Mouse (Mus musculus) midbrain, embryonic 14.5 days (tissue): Measurements from ENCODE around the gene Trip10. TPM values are rescaled to one million over a fixed set of nuclear protein-coding genes. Genes with fewer than 3 reads are reported as not detected.

Source experiments
- ATAC-seq: fragments of 200-750 bp; cut with Nextera tagmentation; 2 replicates; pipeline ENCODE4 v1.8.0; 2017; ENCODE audit warnings: moderate number of reproducible peaks, moderate library complexity; ENCODE audit not compliant: low FRiP score, low TSS enrichment
- DNase-seq: peaks from one replicate; pipeline ENCODE4 v3.0.0-alpha.2; 2015
- H3K27ac ChIP-seq: fragments of 300-500 bp; sonication (generic); replicated peaks from 2 replicates; pipeline ENCODE4 v1.5.1; 2014; ENCODE audit warnings: mild to moderate bottlenecking, low read depth, low read length, moderate library complexity
- H3K27me3 ChIP-seq: fragments of 300-500 bp; sonication (generic); 2 replicates; pipeline ENCODE4 v1.6.1; 2014; ENCODE audit warnings: low read length, control low read depth, mixed read lengths; ENCODE audit not compliant: control insufficient read depth, insufficient read depth
- H3K36me3 ChIP-seq: fragments of 300-500 bp; sonication (generic); 2 replicates; pipeline ENCODE4 v1.6.1; 2014; ENCODE audit warnings: low read length, control low read depth; ENCODE audit not compliant: control insufficient read depth, insufficient read depth
- H3K4me1 ChIP-seq: fragments of 300-500 bp; sonication (generic); 2 replicates; pipeline ENCODE4 v1.6.1; 2014; ENCODE audit warnings: mild to moderate bottlenecking, antibody characterized with exemption, low read length, control low read depth; ENCODE audit not compliant: control insufficient read depth, insufficient read depth
- H3K4me2 ChIP-seq: fragments of 300-500 bp; sonication (generic); 2 replicates; pipeline ENCODE4 v1.6.1; 2014; ENCODE audit warnings: mild to moderate bottlenecking, low read length, moderate library complexity
- H3K4me3 ChIP-seq: fragments of 300-500 bp; sonication (generic); replicated peaks from 2 replicates; pipeline ENCODE4 v1.5.1; 2014; ENCODE audit warnings: low read depth, low read length
- H3K9ac ChIP-seq: fragments of 300-500 bp; sonication (generic); replicated peaks from 2 replicates; pipeline ENCODE4 v1.6.1; 2014; ENCODE audit warnings: mild to moderate bottlenecking, low read length, moderate library complexity
- H3K9me3 ChIP-seq: fragments of 300-500 bp; sonication (generic); 2 replicates; pipeline ENCODE4 v1.6.1; 2016; ENCODE audit warnings: low read length, control low read depth, mixed read lengths; ENCODE audit not compliant: control insufficient read depth
- WGBS: fragments of 180-500 bp; shearing (Covaris S2); extraction: QIAGEN DNeasy Blood & Tissue Kit; methylation state at CpG from one replicate; pipeline ENCODE4 v1.1.7; 2014; 5-methylcytosine and 5-hydroxymethylcytosine counted together
- polyA plus RNA-seq: library from polyadenylated mRNA; unstranded; fragments of >200 nt; fragmentation: Nextera tagmentation; extraction: Ambion mirVana; gene quantifications from 2 replicates; pipeline ENCODE4 v1.2.1, GENCODE M21; 2014

Trip10 gene
- polyA plus RNA-seq, 1 experiment from 2014 or later, result 7.2 TPM

DNA sequence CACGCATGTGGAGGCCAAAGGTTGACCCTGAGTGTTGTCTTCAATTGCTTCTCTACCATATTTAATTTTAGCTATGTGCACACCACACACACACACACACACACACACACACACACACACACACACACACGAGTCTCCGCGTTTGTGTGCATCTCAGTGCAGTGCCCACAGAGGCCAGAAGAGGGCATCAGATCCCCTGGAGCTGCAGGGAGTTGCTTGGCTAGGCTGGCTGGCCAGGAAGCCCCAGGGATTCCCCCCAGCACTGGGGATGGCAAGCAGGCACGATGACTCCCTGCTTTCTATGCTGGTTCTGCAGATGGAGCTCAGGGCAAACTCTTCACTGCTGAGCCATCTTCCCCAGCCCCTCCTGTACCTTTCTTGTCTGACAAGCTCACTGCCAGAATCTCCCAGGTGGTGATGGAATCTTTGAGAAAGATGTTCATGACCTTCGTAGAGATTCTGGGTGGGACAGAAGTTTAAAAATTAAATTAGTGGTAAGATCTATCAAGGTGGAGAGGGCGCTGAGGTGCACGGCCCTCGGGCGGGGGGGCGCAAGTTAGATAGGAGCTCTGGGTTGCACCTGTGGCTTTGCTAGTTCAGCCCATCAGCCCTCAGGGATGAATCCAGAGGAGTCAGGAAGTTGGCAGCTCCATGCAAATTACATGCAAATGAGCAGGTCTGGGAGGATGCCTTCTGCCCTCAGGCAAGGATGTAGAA is 29.9 kb upstream of the Trip10 start:
- DNase-seq (peak; percentile 69), ATAC-seq (no peak)
- Histone ChIP-seq H3K4me1 (no peaks in the 10 kb centered on the region), H3K4me3 (no peak overlapping the region), H3K9ac (no peak overlapping the region), H3K9me3 (no peaks in the 10 kb centered on the region), H3K4me2 (no peak overlapping the region), H3K27me3 (no peaks in the 10 kb centered on the region), H3K36me3 (no peaks in the 10 kb centered on the region), H3K27ac (no peak overlapping the region)
- 27% methylated on average over 11 of the region's 11 CpGs for WGBS

DNA sequence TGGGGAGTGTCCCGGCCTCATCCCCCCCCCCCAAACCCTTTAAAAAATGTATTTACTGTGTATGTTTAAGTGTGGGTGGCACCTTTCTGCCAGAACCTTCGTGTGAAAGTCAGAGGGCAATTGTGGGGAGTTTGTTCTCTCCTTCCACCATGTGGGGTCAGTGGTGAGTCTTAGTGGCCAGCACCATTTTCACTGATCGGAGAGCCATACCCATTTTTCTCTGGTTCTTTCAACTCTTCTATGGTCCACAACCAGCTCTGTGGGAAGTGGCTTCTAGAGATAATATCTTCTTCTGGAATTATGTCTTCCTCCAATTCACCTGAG is 29.4 kb upstream of the Trip10 start:
- Histone ChIP-seq H3K4me2 (no peak overlapping the region), H3K27ac (no peak overlapping the region), H3K9me3 (no peaks in the 10 kb centered on the region), H3K9ac (no peak overlapping the region), H3K27me3 (no peaks in the 10 kb centered on the region), H3K4me3 (no peak overlapping the region), H3K4me1 (no peaks in the 10 kb centered on the region), H3K36me3 (no peaks in the 10 kb centered on the region)
- 17% methylated on average over 3 of the region's 3 CpGs for WGBS
- DNase-seq, result peak; percentile 47
- ATAC-seq, result no peak

- ATAC-seq, result no peak
- Histone ChIP-seq H3K36me3 (no peaks in the 10 kb centered on the region), H3K4me1 (no peaks in the 10 kb centered on the region), H3K4me2 (no peak overlapping the region), H3K27ac (no peak overlapping the region), H3K4me3 (no peak overlapping the region), H3K27me3 (no peaks in the 10 kb centered on the region), H3K9me3 (no peaks in the 10 kb centered on the region), H3K9ac (no peak overlapping the region)
- WGBS, result 85% methylated on average over 4 of the region's 4 CpGs
- no peak for DNase-seq
These were observed 27.3 kb upstream of the Trip10 start for GRCm38 (mm10) chr17:57221911-57222310.

DNA sequence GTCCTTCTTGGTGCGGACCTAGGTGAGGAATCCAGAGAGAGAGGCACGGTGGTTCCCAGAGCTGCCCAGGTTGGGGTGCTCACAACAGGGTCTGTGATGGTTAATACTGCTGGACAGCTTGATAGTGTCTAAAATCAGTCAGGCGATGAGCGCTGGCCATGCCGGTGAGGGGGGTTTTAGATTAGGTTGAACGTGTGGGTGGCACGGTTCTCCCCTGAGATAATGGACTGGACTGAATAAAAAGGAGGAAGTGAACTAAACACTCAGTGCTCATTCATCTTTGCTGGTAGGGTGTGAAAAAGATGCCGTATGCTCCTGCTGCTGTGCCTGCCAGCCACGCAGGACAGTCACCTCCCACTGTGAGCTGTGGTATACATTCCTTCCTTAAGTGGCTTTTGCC is 25.9 kb upstream of the Trip10 start:
- Histone ChIP-seq H3K4me3 (no peak overlapping the region), H3K9me3 (no peaks in the 10 kb centered on the region), H3K9ac (no peak overlapping the region), H3K36me3 (no peaks in the 10 kb centered on the region), H3K4me2 (no peak overlapping the region), H3K27me3 (no peaks in the 10 kb centered on the region), H3K4me1 (no peaks in the 10 kb centered on the region), H3K27ac (no peak overlapping the region)
- WGBS, result 76% methylated on average over 9 of the region's 9 CpGs
- DNase-seq (no peak), ATAC-seq (no peak)

GRCm38 (mm10) chr17:57227468-57227867 is 21.8 kb upstream of the Trip10 start:
- no peak for ATAC-seq
- H3K9ac ChIP-seq, result no peak overlapping the region
- no peaks in the 10 kb centered on the region for H3K27me3 ChIP-seq
- H3K9me3 ChIP-seq, result no peaks in the 10 kb centered on the region
- 95% methylated on average over 2 of the region's 2 CpGs for WGBS
- H3K4me3 ChIP-seq, result no peak overlapping the region
- no peaks in the 10 kb centered on the region for H3K4me1 ChIP-seq
- H3K36me3 ChIP-seq, result no peaks in the 10 kb centered on the region
- no peak overlapping the region for H3K4me2 ChIP-seq
- no peak for DNase-seq
- H3K27ac ChIP-seq, result no peak overlapping the region

- no peak within 1 kb of the TSS for H3K4me2 ChIP-seq
- H3K9ac ChIP-seq, result no peak within 1 kb of the TSS
- no peak within 1 kb of the TSS for H3K4me3 ChIP-seq
- no peak for DNase-seq
- H3K27me3 ChIP-seq, result no peaks in the 10 kb centered on the region
- no peak within 1 kb of the TSS for H3K27ac ChIP-seq
- no peak for ATAC-seq
- H3K9me3 ChIP-seq, result no peaks in the 10 kb centered on the region
- no peaks in the 10 kb centered on the region for H3K4me1 ChIP-seq
- H3K36me3 ChIP-seq, result no peaks in the 10 kb centered on the region
- 82% methylated on average over 3 of the region's 3 CpGs for WGBS
These were observed 21.2 kb upstream of the Trip10 start, which contains the start of gene C3 for GRCm38 (mm10) chr17:57228014-57228413. Gene C3, minus strand, starts transcription at chr17:57228136.

- H3K4me2 ChIP-seq, result no peak overlapping the region
- 83% methylated on average over 3 of the region's 3 CpGs for WGBS
- no peak overlapping the region for H3K27ac ChIP-seq
- no peaks in the 10 kb centered on the region for H3K4me1 ChIP-seq
- H3K27me3 ChIP-seq, result no peaks in the 10 kb centered on the region
- ATAC-seq (no peak), DNase-seq (no peak)
- no peak overlapping the region for H3K4me3 ChIP-seq
- no peaks in the 10 kb centered on the region for H3K36me3 ChIP-seq
- no peaks in the 10 kb centered on the region for H3K9me3 ChIP-seq
- no peak overlapping the region for H3K9ac ChIP-seq
These were observed 20.4 kb upstream of the Trip10 start for GRCm38 (mm10) chr17:57228873-57229272.

GRCm38 (mm10) chr17:57229851-57230727 is 19.2 kb upstream of the Trip10 start:
- no peaks in the 10 kb centered on the region for H3K4me1 ChIP-seq
- H3K4me2 ChIP-seq, result no peak overlapping the region
- no peaks in the 10 kb centered on the region for H3K9me3 ChIP-seq
- no peak overlapping the region for H3K4me3 ChIP-seq
- ATAC-seq (no peak), DNase-seq (no peak)
- no peaks in the 10 kb centered on the region for H3K27me3 ChIP-seq
- no peak overlapping the region for H3K27ac ChIP-seq
- peaks cover 9% of the 10 kb centered on the region; the same call in 1 of the 2 replicates for H3K36me3 ChIP-seq
- H3K9ac ChIP-seq, result no peak overlapping the region
- 82% methylated on average over 15 of the region's 15 CpGs for whole genome bisulfite sequencing

DNA sequence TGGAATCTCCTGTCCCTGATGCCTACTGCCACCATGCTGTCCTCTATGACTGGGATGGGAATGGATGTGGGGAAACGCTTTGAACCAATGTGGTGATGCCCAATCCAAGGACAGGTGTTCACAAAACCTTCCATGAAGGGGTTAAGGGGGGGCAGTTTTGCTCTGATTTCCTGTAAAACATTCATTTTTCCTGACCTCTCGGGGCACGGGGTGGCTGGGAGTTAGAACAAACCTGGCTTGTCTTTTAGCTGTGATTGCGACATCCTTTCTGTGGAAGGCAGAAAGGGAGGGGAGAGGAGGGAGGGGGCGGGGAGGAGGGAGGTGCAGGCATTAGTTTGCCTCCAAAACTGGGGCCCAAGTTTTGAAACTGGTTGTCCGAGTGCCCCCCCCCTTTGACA is 18.5 kb upstream of the Trip10 start:
- 72% methylated on average over 6 of the region's 6 CpGs for WGBS
- DNase-seq (no peak), ATAC-seq (no peak)
- Histone ChIP-seq H3K27me3 (no peaks in the 10 kb centered on the region), H3K4me2 (no peak overlapping the region), H3K4me1 (no peaks in the 10 kb centered on the region), H3K9me3 (no peaks in the 10 kb centered on the region), H3K36me3 (peaks cover 12% of the 10 kb centered on the region; the same call in 1 of the 2 replicates), H3K4me3 (no peak overlapping the region), H3K27ac (no peak overlapping the region), H3K9ac (no peak overlapping the region)
